Mouse (Mus musculus) MEL (cell line): Measurements from ENCODE around the gene Garnl3. TPM values are rescaled to one million over a fixed set of nuclear protein-coding genes. Genes with fewer than 3 reads are reported as not detected.

Experiments
- DNase-seq: peaks from one replicate; pipeline ENCODE4 v3.0.0; 2011; ENCODE audit warnings: low read depth, low spot score
- H3K27ac ChIP-seq: 2 replicates; pipeline ENCODE4 v1.5.1; 2012; ENCODE audit warnings: low read depth, mild to moderate bottlenecking, control low read depth, low read length, moderate library complexity; ENCODE audit not compliant: control insufficient read depth
- H3K27me3 ChIP-seq, 2 experiments: fragments of 150-350 bp in 1 of 2; sonication (generic) in 1 of 2; 2 replicates each; pipeline ENCODE4 v1.6.1; 2012; ENCODE audit warnings: low read length in 2 of 2, mild to moderate bottlenecking in 2 of 2, improper control_type of control experiment in 1 of 2, moderate library complexity in 1 of 2; ENCODE audit not compliant: insufficient read depth in 2 of 2, control insufficient read depth in 1 of 2
- H3K36me3 ChIP-seq, 2 experiments: 2 replicates each; pipeline ENCODE4 v1.6.1; 2012 to 2014; ENCODE audit warnings: low read length in 2 of 2, improper control_type of control experiment in 1 of 2, inconsistent platforms in 1 of 2, mild to moderate bottlenecking in 1 of 2; ENCODE audit not compliant: insufficient read depth in 2 of 2, control insufficient read depth in 1 of 2
- H3K4me1 ChIP-seq, 2 experiments: fragments of 150-350 bp in 1 of 2; sonication (generic) in 1 of 2; 2 replicates each; pipeline ENCODE4 v1.6.1; 2012; ENCODE audit warnings: low read length in 2 of 2, improper control_type of control experiment in 1 of 2, mild to moderate bottlenecking in 1 of 2; ENCODE audit not compliant: insufficient read depth in 2 of 2, control insufficient read depth in 1 of 2
- H3K4me3 ChIP-seq, 2 experiments: fragments of 150-350 bp in 1 of 2; sonication (generic) in 1 of 2; 2 replicates each; pipeline ENCODE4 v1.5.1; 2012; ENCODE audit warnings: low read depth in 2 of 2, low read length in 2 of 2, mild to moderate bottlenecking in 2 of 2, moderate library complexity in 2 of 2, control low read depth in 1 of 2, improper control_type of control experiment in 1 of 2; ENCODE audit not compliant: control insufficient read depth in 1 of 2, insufficient read depth in 1 of 2
- H3K79me2 ChIP-seq: 2 replicates; pipeline ENCODE4 v1.6.1; 2012; ENCODE audit warnings: mild to moderate bottlenecking, low read length, moderate library complexity; ENCODE audit not compliant: control insufficient read depth, poor library complexity, insufficient read depth
- H3K9ac ChIP-seq: 2 replicates; pipeline ENCODE4 v1.6.1; 2012; ENCODE audit warnings: low read depth, mild to moderate bottlenecking, control low read depth, low read length, moderate library complexity; ENCODE audit not compliant: control insufficient read depth, poor library complexity, severe bottlenecking
- H3K9me3 ChIP-seq: fragments of 150-350 bp; sonication (generic); replicated peaks from 2 replicates; pipeline ENCODE4 v1.6.1; 2012; ENCODE audit warnings: mild to moderate bottlenecking, low read length, improper control_type of control experiment, moderate library complexity; ENCODE audit not compliant: insufficient read depth
- CHD2 ChIP-seq: IDR thresholded peaks from 2 replicates; pipeline ENCODE4 v1.6.1; 2011; ENCODE audit warnings: low read length, improper control_type of control experiment
- CTCF ChIP-seq, 3 experiments: IDR thresholded peaks in 2 of 3; conservative IDR thresholded peaks in 1 of 3; 2 replicates each; pipeline ENCODE4 v1.5.1; 2011 to 2012; ENCODE audit warnings: low read length in 3 of 3, low read depth in 2 of 3, mild to moderate bottlenecking in 2 of 3, improper control_type of control experiment in 1 of 3, inconsistent platforms in 1 of 3, mixed read lengths in 1 of 3, moderate library complexity in 1 of 3; ENCODE audit not compliant: control insufficient read depth in 1 of 3, insufficient read depth in 1 of 3, poor library complexity in 1 of 3, severe bottlenecking in 1 of 3
- ELF1 ChIP-seq: IDR thresholded peaks from 2 replicates; pipeline ENCODE4 v1.6.1; 2014; ENCODE audit warnings: low read depth, mild to moderate bottlenecking, inconsistent platforms, low read length, improper control_type of control experiment, moderate library complexity
- ETS1 ChIP-seq: IDR thresholded peaks from 2 replicates; pipeline ENCODE4 v1.6.1; 2012; ENCODE audit warnings: low read depth, mild to moderate bottlenecking, inconsistent platforms, low read length, improper control_type of control experiment, moderate library complexity
- GABPA ChIP-seq: IDR thresholded peaks from 2 replicates; pipeline ENCODE4 v1.6.1; 2012; ENCODE audit warnings: low read depth, mild to moderate bottlenecking, inconsistent platforms, low read length, improper control_type of control experiment, moderate library complexity
- JUND ChIP-seq: IDR thresholded peaks from 2 replicates; pipeline ENCODE4 v1.6.1; 2011; ENCODE audit warnings: low read depth, mild to moderate bottlenecking, improper control_type of control experiment, low read length
- KAT2A ChIP-seq: conservative IDR thresholded peaks from 2 replicates; pipeline ENCODE4 v1.6.1; 2012; ENCODE audit warnings: low read depth, low read length, improper control_type of control experiment, inconsistent platforms
- MAFK ChIP-seq: IDR thresholded peaks from 2 replicates; pipeline ENCODE4 v1.6.1; 2011; ENCODE audit warnings: low read depth, mild to moderate bottlenecking, low read length, improper control_type of control experiment, borderline replicate concordance
- MAZ ChIP-seq: IDR thresholded peaks from 2 replicates; pipeline ENCODE4 v1.6.1; 2012; ENCODE audit warnings: low read depth, mild to moderate bottlenecking, inconsistent platforms, low read length, improper control_type of control experiment
- MXI1 ChIP-seq: IDR thresholded peaks from 2 replicates; pipeline ENCODE4 v1.6.1; 2011; ENCODE audit warnings: mild to moderate bottlenecking, low read depth, low read length, improper control_type of control experiment
- MYB ChIP-seq: IDR thresholded peaks from 2 replicates; pipeline ENCODE4 v1.6.1; 2011; ENCODE audit warnings: mild to moderate bottlenecking, low read depth, low read length, improper control_type of control experiment
- POLR2A ChIP-seq, 2 experiments: IDR thresholded peaks; 2 replicates each; pipeline ENCODE4 v1.6.1; 2011 to 2012; ENCODE audit warnings: low read length in 2 of 2, mild to moderate bottlenecking in 2 of 2, control low read depth in 1 of 2, improper control_type of control experiment in 1 of 2, low read depth in 1 of 2, moderate library complexity in 1 of 2; ENCODE audit not compliant: control insufficient read depth in 1 of 2, insufficient read depth in 1 of 2, poor library complexity in 1 of 2
- RAD21 ChIP-seq: IDR thresholded peaks from 2 replicates; pipeline ENCODE4 v1.6.1; 2011; ENCODE audit warnings: mild to moderate bottlenecking, low read depth, low read length, improper control_type of control experiment
- SMC3 ChIP-seq: IDR thresholded peaks from 2 replicates; pipeline ENCODE4 v1.6.1; 2011; ENCODE audit warnings: low read depth, low read length, improper control_type of control experiment
- TBP ChIP-seq: IDR thresholded peaks from 2 replicates; pipeline ENCODE4 v1.8.0; 2011; ENCODE audit warnings: low read depth, low read length, improper control_type of control experiment
- TCF12 ChIP-seq: IDR thresholded peaks from 2 replicates; pipeline ENCODE4 v1.6.1; 2014; ENCODE audit warnings: low read depth, mild to moderate bottlenecking, inconsistent platforms, low read length, improper control_type of control experiment, moderate library complexity
- UBTF ChIP-seq: IDR thresholded peaks from 2 replicates; pipeline ENCODE4 v1.6.1; 2012; ENCODE audit warnings: low read depth, mild to moderate bottlenecking, inconsistent platforms, low read length, improper control_type of control experiment, moderate library complexity, borderline replicate concordance; ENCODE audit not compliant: insufficient read depth
- ZC3H11A ChIP-seq: IDR thresholded peaks from 2 replicates; pipeline ENCODE4 v1.6.1; 2012; ENCODE audit warnings: low read depth, mild to moderate bottlenecking, inconsistent platforms, low read length, improper control_type of control experiment
- ZKSCAN1 ChIP-seq: IDR thresholded peaks from 2 replicates; pipeline ENCODE4 v1.6.1; 2012; ENCODE audit warnings: low read depth, mild to moderate bottlenecking, inconsistent platforms, low read length, improper control_type of control experiment, moderate library complexity
- polyA plus RNA-seq, 2 experiments: library from polyadenylated mRNA; stranded (reverse) in 1 of 2; unstranded in 1 of 2; fragments of >175 nt in 1 of 2; fragments of >200 nt in 1 of 2; gene quantifications; 2 replicates each; pipeline versions ENCODE4 v1.2.1 to v1.2.4; 2012; ENCODE audit warnings: low replicate concordance in 2 of 2, low read depth in 1 of 2; ENCODE audit not compliant: insufficient read length in 2 of 2, insufficient read depth in 1 of 2, missing spikeins in 1 of 2
- total RNA-seq: library from RNA; depleted of rRNA; stranded (reverse); fragments of 300-350 nt; gene quantifications from 2 replicates; pipeline ENCODE4 v1.2.3, GENCODE M21; 2012

The Garnl3 gene
- total and polyA plus RNA-seq, 3 experiments: 1.5 to 2.3 TPM; not detected in 1

GRCm38 (mm10) chr2:32990167-32990832 is 141.2 kb downstream of the Garnl3 start:
- Histone ChIP-seq H3K4me3 (no peak overlapping the region), H3K36me3 (no peaks in the 10 kb centered on the region), H3K27ac (no peak overlapping the region), H3K79me2 (no peaks in the 10 kb centered on the region), H3K9ac (no peak overlapping the region), H3K9me3 (no peaks in the 10 kb centered on the region), H3K4me1 (no peaks in the 10 kb centered on the region), H3K27me3 (no peaks in the 10 kb centered on the region; a peak in 1 of 4 replicates)
- TF ChIP-seq CTCF (IDR thresholded peaks at IDR 0.05 in 2 of 3, conservative IDR thresholded peaks at IDR 0.05 in 1 of 3; ENCODE audit: control insufficient read depth in 1 of 3, insufficient read depth in 1 of 3, low read depth in 2 of 3, low read length in 3 of 3, poor library complexity in 1 of 3, severe bottlenecking in 1 of 3) (peak; percentile 53 to 70 (median 58)), RAD21 (peak; percentile 62), SMC3 (peak; percentile 59), ZC3H11A (peak; percentile 59), CHD2 (no peak), JUND (no peak)
- DNase-seq: peak; percentile 60

- Histone ChIP-seq H3K4me1 (no peaks in the 10 kb centered on the region), H3K9me3 (no peaks in the 10 kb centered on the region), H3K27ac (no peak overlapping the region), H3K4me3 (no peak overlapping the region), H3K27me3 (no peaks in the 10 kb centered on the region; a peak in 1 of 4 replicates), H3K79me2 (no peaks in the 10 kb centered on the region), H3K9ac (no peak overlapping the region), H3K36me3 (no peaks in the 10 kb centered on the region)
- no peak for DNase-seq
- no peak for TF ChIP-seq MYB
- no peak for TF ChIP-seq MAZ
- no peak for TF ChIP-seq JUND
- TF ChIP-seq TBP: no peak
- TF ChIP-seq KAT2A: no peak
- no peak for TF ChIP-seq SMC3
- no peak for TF ChIP-seq ZKSCAN1
- TF ChIP-seq ETS1: no peak
- no peak for TF ChIP-seq MAFK
- TF ChIP-seq GABPA: no peak
These were observed 142.1 kb downstream of the Garnl3 start for GRCm38 (mm10) chr2:32989376-32989775.

DNA sequence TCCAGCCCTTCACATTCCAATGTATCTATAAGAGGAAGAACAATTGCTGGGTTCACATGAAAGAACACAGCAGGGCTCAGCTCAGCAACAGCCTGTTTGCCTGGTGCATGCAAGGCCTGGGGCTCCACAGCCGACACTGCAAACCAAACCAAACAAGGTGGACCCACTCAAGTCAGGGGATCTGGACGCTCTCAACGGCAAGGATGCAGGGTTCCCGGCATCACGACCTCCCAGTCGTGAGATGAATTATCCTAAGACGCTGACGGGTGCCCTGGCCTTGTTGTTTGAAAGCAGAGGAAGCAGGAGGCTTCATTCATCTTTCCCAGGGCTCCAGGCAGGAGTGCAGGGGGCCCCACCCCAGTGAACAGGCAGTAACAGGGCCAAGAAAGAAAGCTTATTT is 145.6 kb downstream of the Garnl3 start:
- DNase-seq: no peak
- no peak for TF ChIP-seq MAFK
- no peak for TF ChIP-seq POLR2A (IDR thresholded peaks at IDR 0.05; ENCODE audit: control insufficient read depth in 1 of 2, insufficient read depth in 1 of 2, low read depth in 1 of 2, low read length in 2 of 2, poor library complexity in 1 of 2)
- TF ChIP-seq CTCF (IDR thresholded peaks at IDR 0.05 in 2 of 3, conservative IDR thresholded peaks at IDR 0.05 in 1 of 3; ENCODE audit: control insufficient read depth in 1 of 3, insufficient read depth in 1 of 3, low read depth in 2 of 3, low read length in 3 of 3, poor library complexity in 1 of 3, severe bottlenecking in 1 of 3): no peak
- TF ChIP-seq MYB: no peak
- no peak for TF ChIP-seq MXI1
- TF ChIP-seq ELF1: no peak
- TF ChIP-seq UBTF: no peak
- TF ChIP-seq TCF12: no peak
- Histone ChIP-seq H3K27me3 (no peaks in the 10 kb centered on the region; a peak in 1 of 4 replicates), H3K27ac (no peak overlapping the region), H3K79me2 (peaks cover 6% of the 10 kb centered on the region), H3K4me3 (no peak overlapping the region), H3K4me1 (peaks cover 4 to 6% of the 10 kb centered on the region in 2 experiments; a peak in 3 of 4 replicates), H3K36me3 (peaks cover 0 to 2% of the 10 kb centered on the region in 2 experiments; a peak in 1 of 4 replicates), H3K9me3 (no peaks in the 10 kb centered on the region), H3K9ac (no peak overlapping the region)
